Mouse (Mus musculus) yolk sac, embryonic 10.5 days (tissue): ENCODE results near the gene Fgfr2.

Experiments
- DNase-seq: peaks from one replicate; pipeline ENCODE4 v3.0.0-alpha.2; 2017; ENCODE audit warnings: low spot score

Gene Fgfr2

DNA sequence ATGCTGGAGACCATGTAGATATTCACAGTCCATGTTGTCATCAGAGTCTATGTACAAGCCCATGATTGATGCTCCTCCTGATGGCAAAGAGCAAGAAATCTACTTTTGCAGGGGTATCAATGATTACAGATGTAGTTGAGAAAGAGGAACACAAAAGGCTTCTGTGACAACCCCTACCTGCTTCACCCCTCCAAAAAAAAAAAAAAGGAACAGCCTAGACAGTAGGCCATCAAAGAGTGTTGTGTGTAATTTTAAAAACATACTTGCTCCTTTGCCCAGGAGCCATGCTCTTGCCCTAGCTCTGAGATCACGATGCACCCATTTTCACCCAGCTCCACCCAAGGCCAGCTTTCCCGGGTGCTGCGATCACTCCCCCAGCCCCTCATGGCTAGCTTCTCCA is 626.0 kb downstream of the Fgfr2 start:
- no peak for DNase-seq

DNA sequence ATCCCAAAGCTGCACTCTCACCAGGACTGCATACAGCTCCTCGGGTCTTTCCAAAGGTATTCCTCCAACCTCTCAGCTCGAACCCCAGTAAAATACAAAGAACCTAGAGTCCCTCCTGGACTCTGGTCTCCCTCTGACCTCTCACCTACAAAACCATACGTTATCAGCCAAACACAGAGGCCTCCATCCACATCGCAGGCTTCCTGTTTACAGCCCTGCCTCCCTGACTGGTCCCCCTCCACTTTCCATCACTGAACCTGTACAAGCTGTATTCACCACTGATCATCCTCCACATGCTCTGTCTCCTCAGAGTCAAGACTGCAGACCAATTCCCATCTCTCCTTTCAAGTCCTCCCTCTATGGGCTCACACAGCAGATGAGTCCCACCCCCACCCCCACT is 628.9 kb downstream of the Fgfr2 start:
- no peak for DNase-seq

DNA sequence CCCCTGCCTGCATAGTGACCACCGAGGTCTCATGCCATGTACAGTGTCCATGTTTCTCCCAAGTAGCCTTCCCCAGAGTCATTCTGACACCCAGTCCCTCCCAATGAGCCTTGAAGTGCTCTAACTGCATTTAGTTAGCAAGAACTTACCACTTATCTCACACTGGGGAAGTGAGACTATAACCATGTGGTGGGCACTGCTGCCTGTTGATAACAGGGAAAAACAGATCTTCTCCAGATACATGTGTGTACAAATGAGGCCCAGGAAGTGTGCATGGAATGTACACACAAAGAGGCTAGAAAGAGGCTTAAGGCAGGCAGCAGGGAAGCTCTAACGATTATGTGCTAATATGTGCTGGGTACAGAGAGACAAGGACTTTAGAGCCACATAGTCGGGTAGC is 629.5 kb downstream of the Fgfr2 start:
- DNase-seq = no peak

DNA sequence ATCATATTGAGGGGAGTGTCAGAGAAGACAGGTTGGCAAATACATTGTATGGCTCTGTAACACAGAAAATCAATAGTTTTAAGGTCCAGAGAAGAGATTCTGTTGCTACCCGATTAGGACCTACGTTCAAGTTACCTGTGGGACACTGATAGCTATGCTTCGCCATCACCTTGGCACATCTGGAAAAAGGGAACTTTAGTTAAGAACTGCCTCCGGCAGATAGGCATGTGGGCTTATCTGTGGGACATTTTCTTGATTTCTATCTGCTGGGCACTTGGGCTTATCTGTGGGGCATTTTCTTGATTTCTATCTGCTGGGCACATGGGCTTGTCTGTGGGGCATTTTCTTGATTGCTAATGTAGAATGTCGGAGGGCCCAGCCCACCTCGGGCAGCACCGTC is 631.2 kb downstream of the Fgfr2 start:
- DNase-seq = no peak

DNA sequence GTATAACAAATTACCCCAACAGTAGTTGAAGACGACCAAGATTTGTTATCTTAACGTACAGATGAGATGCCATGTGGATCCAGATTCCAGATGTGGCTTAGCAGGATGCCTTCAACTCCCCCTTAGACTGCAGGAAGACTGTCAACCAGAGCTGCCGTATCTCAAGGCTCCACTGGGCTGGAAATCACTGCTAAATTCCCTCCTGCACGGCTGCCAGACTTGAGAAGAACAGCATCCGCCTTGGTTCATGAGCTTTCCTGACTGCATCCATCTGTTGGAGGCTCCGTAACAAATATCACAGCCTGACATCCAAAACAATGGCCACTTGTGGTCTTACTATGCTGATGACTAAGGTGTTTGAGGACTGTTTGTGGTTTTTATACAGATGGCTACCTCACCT is 635.8 kb downstream of the Fgfr2 start:
- DNase-seq = no peak

DNA sequence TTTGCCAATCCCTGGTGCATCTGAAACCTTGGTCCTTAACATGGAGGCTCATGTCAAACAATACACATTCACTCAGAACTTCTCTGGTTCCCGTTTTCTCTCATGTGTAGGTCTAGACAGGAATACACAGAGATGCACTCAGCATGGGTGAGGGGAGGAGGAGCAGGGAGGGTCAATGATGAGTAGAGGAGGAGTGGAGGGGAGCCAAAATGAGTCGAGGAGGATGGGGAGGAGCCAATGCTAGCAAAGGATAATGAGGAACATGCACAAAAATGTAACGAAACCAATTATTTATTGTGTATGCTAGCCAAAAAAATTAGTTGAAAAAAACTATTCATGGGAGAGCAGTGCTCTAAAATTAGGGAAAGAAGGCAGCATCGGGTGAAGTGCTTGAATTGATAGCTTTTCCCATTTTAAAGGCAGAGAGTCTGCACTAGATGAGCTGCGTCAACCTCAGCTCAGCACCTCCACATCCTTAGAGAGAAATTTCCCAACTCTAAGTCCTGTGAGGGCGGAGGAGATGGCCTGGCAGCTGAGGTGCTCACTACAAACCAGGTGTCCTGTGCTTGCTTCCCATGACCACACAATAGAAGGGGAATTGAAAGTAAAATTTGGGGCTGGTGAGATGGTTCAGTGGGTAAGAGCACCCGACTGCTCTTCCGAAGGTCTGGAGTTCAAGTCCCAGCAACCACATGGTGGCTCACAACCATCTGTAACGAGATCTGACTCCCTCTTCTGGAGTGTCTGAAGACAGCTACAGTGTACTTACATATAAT is 636.6 kb downstream of the Fgfr2 start:
- DNase-seq = no peak

DNA sequence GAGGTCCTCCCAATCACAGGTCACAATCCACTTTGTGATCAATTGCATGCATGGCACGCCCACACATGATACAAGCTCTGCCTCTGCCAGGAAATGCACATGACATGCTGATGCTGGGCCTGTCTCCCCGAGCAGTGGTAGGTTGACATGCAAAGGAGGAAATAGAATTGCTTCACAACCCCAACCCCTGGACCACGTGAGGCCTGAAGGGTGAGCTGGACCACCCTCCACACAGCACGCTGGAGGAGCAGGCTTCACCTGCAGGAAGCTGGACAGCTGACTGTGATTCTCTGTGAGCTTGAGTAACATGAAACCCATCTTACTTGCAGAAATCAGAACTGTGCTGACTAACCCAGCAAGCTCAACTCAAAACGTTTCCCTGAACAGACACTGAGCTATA is 638.7 kb downstream of the Fgfr2 start:
- no peak for DNase-seq

DNA sequence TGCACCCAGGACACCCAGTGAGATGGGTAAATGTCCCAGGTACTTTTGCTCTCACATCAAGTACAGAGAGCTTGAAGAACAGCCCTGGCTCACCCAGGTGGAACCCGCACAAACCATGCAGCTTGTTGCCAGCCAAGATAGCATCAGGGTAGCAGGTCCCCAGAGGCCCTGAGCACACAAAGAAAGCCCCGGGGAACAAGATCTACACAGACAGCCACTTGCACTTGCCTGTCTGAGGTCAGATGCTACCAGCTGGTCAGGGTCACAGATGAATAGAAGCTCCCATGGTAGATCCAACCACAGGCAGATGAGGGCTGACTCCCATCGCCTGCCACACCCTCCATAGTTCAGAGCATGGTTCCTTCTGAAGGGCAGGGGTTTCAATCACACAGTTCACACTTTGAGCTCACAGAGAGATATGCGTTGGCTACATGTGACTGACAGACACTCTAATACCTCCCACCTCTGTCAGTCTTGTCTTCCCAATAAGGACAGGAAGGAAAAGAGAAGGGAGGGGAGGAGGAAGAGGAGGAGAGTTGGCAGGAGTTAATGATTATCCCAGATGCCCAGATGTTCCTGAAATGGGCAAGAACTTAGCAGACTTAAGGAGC is 642.3 kb downstream of the Fgfr2 start:
- DNase-seq = no peak

DNA sequence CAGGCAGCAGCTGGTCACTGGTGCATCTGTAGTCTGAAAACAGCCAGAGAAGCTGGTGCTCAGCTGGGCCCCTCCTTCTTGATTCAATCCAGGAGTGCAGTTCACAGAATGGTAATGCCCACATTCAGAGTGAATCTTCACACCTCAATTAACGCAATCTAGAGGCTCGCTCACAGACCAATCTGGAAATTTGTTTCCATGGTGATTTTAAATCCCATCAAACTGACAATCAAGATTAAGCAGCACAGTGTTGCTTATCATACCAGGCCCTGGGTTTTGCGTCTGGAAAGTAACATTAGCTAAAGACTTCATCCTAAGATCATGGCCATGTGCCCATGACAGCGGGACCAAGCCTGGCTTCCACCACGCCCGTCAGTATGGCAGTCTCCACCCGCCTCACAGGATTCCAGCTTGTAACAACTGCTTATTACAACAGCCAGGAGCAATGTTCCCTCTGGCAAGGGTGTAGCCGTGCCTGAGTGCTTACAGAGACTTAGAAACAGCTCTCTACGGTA is 644.8 kb downstream of the Fgfr2 start:
- DNase-seq = no peak

DNA sequence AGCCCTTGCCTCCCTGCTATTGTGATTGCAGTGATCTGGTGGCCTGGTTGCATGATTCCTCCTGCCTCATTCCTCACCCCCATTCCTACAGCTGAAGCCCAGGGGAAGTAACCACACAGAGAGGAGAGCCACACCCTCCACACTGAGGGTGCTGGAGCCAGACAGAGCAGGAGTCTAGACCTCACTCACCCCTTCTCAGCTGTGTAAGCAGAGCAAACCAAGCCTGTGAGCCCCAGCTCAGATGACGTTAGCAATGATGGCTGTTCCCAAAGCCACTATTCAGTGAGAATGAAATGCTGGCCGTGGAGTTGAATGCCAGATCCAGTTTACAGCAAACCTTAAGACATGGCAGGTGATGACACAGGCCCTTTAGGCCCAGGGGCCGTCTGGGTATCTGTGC is 645.4 kb downstream of the Fgfr2 start:
- no peak for DNase-seq

DNA sequence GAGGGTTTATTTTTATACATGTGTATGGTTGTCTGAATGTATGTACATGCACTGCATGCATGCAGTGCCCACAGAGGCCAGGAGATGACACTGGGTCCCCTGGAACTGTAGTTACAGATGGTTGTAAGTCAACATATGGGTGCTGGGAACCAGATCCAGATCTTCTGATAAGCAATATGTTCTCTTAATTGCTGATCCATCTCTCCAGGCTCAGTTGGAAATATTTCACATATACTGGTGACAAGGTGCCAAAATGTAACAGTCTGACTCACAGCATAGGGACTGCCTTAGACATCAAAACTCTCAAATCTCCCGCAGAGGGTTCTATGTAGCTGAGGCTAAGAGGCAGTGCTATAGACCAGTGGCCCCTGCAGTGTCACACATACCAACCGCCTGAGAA is 646.7 kb downstream of the Fgfr2 start:
- DNase-seq = no peak

DNA sequence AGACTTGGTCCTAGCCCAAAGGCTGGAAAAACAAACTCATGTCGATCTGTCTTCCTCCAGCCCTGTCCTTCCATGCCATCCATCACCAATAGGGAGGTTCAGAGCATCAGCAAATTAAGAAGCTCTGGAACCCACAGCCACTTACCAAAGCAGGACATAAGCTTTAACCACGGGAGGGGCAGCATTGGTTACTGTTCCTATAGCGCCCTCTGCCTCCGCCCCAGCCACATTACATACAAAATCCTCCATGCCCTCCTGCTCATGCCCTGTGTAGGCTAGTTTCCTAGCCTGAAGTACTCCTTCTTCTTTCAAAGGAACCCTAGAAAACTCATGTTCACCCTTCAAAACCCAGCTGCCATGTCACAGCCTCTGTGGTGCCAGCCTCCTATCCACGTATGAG is 648.1 kb downstream of the Fgfr2 start:
- DNase-seq = peak; percentile 32

DNA sequence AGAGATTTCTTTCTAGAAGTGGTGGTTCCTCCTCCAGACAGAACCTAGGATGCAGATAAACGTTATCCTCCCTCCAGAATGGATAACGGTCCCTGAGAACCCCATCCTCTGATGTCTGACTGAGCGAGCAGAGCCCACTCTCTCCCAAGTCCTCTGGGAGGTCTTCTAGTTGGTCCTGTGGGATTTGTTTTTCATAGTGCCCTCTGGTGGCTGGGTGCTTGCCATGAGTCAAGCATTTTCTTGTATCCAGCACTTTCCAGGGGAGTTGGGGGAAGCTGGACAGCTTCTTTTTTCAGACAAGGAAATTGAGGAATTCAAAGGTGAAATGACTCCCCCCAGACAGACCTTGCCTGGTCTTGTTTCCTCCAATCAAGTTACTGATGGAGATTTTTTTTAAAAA is 651.8 kb downstream of the Fgfr2 start:
- peak; percentile 46 for DNase-seq

DNA sequence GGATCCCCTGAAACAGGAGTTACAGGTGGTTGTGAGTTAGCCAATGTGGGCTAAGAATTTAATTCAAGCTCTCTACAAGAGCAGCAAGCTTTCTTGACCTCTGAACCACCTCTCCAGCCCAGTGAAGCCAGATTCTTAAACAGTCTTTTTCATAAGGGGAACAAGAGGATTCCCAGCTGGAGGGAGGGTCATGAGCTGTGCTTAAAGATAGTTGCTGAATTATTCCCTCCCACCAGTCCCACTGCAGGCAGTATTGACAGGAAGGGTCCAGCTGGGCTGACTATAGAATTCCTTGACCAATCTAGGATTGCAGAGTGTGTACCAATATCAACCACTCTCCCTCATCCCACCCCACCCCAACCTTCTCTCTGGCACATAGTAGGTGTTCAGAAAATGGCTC is 654.8 kb downstream of the Fgfr2 start:
- no peak for DNase-seq

DNA sequence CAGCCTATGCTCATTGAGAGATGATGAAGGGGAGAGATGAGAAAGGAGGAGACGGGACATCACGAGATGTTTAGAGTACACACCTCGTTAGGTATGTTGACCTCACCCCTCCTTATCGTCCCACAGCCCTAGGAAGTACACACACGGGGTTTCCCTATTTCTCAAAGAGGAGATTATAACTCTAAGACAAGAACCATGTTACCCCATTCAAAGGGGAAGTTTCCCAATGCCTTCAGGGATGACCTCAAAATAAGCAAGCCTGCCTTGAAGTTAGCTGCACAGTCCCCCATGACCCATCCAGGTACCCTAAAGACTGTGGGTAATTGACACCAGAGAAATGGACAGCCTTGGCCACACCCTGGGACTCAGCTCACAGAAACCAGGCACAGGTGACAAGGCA is 657.3 kb downstream of the Fgfr2 start:
- no peak for DNase-seq

DNA sequence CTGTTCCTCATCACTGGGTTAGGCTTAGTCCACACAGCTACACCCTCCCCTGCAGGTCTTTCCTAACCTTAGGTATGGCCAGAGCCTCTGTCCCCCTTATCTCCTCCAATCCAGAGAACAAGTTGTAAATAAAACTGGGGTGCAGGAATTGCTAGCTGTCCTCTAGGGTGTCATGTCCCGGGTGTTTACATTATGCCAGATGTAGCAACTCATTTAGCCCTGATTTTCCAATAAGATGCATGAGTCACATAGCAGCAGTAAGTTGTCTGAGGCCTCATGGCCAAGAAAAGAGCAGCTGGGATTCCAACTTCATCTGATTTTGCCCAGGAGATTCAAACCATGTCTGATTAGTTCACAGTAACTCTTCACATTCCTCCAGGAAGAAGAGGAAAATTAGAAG is 658.3 kb downstream of the Fgfr2 start:
- DNase-seq = no peak

DNA sequence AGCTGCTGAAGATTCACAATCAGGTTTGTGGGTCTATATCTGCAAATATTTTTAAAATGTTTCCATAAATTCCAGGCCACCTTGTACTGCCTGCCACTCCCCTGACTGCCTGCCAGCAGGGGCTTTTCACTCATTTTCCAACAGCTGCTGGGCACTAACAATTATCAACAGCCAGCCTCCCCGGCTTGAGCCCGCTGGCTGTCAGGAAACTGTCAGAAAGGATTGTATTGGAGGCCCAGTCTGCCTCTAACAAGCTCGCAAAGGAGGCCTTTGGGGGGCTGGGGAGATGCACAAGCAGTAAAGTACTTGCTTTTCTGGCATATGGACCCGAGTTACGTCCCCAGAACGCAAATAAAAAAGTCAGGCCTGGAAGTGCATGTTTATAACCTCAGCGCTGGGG is 664.7 kb downstream of the Fgfr2 start:
- no peak for DNase-seq

DNA sequence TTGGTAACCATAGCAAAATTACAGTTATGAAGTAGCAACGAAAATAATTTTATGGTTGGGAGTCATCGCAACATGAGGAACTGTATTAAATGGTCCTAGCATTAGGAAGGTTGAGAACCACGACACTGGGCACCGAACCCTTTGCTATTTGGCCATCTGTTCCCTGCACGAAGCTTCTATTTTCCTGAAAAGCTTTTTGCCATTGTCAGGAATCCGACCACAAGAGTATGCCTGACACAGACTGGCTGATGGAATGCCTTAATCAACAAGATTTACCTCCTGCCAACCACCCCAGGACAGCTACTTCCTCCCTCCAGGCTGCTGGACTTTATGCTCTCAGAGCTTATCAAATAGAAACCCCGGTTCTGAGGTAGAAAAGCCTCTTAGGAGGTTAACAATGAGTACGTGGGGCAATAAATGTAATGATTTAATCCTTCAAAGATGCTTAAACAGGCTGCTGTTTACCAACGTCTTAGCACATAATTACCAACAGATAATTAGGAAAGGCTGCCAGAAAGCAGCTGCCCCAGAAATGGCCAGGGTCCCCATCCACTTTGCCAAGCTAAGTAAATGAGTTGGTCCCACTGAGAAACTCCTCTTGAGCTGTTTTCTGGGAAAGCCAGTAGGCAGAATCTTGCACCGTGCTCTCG is 668.0 kb downstream of the Fgfr2 start:
- DNase-seq = no peak

DNA sequence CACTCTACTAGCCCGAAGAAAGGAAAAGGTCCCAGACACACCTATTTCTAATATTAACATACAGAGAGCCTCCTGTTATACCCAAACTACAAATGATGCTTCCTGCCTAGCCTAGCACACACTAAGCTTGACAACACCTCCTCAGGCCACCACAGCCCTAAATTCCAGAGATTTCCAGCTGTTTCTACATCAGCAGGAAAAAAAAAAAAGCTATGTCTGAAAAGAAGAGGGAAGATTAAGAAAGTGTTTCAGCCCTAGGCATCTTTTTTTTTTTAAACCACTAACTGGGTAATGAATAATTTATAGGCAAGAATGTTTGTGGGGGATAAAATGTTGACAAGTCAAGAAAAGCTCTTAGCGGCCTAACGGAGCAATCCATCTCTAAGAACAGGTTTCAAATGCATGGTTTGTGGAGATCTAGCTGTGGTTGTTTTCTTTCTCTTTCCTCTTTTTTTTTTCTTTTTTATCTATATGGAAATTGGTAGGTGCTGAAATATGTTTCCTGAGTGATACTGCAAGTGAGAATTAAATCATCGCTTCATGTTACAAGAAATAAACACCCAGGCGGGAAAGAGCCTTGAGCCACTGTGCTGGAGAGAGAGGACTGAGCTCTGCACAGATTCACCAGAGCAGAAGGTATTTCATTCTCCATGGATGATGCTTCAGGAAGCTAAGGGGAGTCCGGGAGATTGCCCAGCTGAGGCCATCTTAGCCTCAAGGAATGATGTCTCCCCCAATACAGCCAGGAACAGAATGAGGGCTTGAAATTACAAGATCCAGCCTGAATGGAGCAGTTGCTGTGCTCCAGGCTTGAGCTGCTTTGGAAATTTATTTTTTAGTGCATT is 673.0 kb downstream of the Fgfr2 start:
- no peak for DNase-seq

DNA sequence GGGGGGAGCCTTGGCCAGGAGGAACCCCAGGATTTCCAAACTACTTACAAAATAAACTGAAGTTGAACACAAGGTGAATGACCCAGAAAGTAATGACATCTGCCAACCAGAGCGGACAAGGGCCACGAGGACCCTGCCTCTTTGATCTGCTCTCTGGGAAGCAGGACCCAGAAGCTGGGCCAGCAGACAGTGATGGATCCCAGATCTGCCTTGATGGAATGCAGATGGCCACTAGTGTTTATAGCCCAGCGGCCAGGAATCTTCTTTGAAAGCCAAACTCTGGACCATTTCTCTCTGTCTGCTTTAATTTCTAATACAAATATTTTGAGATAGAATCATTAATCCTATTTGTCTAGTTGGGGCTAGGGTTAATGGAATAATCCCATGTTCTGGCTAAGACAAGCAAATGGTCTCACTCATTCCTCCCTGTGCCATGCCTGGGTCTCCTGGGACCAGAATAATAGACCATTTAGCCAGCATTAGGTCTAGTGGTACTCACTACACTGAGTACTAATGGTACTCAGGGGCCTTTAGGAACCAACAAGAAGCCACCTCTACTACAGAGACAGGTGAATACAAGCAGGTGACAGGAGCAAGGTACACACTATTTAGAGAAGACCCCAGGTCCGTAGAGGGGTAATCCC is 674.5 kb downstream of the Fgfr2 start:
- peak; percentile 69 for DNase-seq

DNA sequence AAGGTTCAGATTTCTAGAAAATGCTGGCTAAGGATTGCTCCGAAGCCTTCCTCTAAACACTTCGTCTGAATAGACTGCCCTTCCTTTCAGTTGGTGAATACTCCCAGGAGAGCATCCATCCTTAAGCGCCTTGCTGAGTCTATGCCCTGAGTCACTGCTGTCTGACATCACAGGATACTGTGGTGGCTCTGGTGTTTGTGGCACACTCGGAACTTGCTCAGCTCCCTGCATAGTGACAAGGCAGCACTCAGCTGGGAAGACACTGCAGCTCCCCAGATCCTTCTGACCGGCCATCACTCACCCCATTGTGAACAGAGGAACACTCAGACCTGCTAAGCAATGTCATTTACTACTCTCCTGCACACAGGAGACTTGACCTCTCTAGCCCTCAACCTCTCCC is 675.6 kb downstream of the Fgfr2 start:
- no peak for DNase-seq

DNA sequence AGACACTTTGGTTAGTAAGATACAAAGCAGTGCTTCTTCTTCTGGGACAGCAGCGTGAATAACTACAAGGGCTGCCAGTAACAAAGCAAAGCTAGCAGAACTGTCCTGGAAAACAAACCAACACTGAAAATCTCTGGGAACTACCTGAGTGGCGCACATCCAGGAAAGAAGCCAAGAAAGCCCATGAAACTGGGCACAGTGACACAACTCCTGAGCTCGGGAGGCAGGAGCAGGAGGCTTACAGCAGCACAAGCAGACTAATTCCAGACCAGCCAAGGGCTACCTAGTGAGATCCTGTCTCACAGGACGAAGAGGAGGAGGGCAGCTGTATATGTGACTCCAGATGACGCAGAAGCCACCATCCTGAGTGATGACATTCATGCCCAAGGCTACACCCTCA is 676.3 kb downstream of the Fgfr2 start:
- DNase-seq = no peak
